Mouse (Mus musculus) heart, adult 2 months (tissue): ENCODE measurements around the gene Yipf1. TPM values are rescaled to one million over a fixed set of nuclear protein-coding genes. Genes with fewer than 3 reads are reported as not detected.
A peak's percentile ranks its signal among the peaks of the same experiment; 100 is the strongest.

Source experiments
- DNase-seq, 2 experiments: peaks; one replicate each; pipeline ENCODE4 v3.0.0; 2021
- H3K27ac ChIP-seq: fragments of 200-600 bp; 2 replicates; pipeline ENCODE4 v1.8.1; 2022
- H3K27me3 ChIP-seq: fragments of 200-500 bp; 2 replicates; pipeline ENCODE4 v1.6.1; 2012; ENCODE audit warnings: mild to moderate bottlenecking, low read length, inconsistent platforms, mixed read lengths; ENCODE audit not compliant: control insufficient read depth, insufficient read depth
- H3K36me3 ChIP-seq: fragments of 200-500 bp; 2 replicates; pipeline ENCODE4 v1.6.1; 2012; ENCODE audit warnings: low read length, inconsistent platforms; ENCODE audit not compliant: control insufficient read depth, insufficient read depth
- H3K4me1 ChIP-seq: fragments of 200-500 bp; 2 replicates; pipeline ENCODE4 v1.6.1; 2011; ENCODE audit warnings: low read length; ENCODE audit not compliant: control insufficient read depth, insufficient read depth
- H3K4me3 ChIP-seq: fragments of 200-600 bp; 2 replicates; pipeline ENCODE4 v1.8.1; 2022
- H3K79me2 ChIP-seq: fragments of 200-500 bp; replicated peaks from 2 replicates; pipeline ENCODE4 v1.6.1; 2012; ENCODE audit warnings: mild to moderate bottlenecking, inconsistent platforms, low read length, moderate library complexity, mixed read lengths; ENCODE audit not compliant: control insufficient read depth, insufficient read depth
- H3K9ac ChIP-seq: fragments of 200-500 bp; 2 replicates; pipeline ENCODE4 v1.6.1; 2012; ENCODE audit warnings: low read depth, mild to moderate bottlenecking, control low read depth, inconsistent platforms, low read length, mixed read lengths
- CTCF ChIP-seq: fragments of 200-600 bp; IDR thresholded peaks from 2 replicates; pipeline ENCODE4 v1.8.1; 2022; ENCODE audit warnings: antibody characterized with exemption, mild to moderate bottlenecking, moderate library complexity
- EP300 ChIP-seq: fragments of 200-500 bp; IDR thresholded peaks from 2 replicates; pipeline ENCODE4 v1.6.1; 2011; ENCODE audit warnings: low read depth, low read length, control low read depth; ENCODE audit not compliant: insufficient read depth
- POLR2A ChIP-seq: fragments of 200-500 bp; IDR thresholded peaks from 2 replicates; pipeline ENCODE4 v1.6.1; 2011; ENCODE audit warnings: mild to moderate bottlenecking, low read depth, low read length, control low read depth; ENCODE audit not compliant: insufficient read depth
- WGBS: fragments of 180-500 bp; shearing (Covaris S2); methylation state at CpG from one replicate; pipeline ENCODE4 v1.1.7; 2018; 5-methylcytosine and 5-hydroxymethylcytosine counted together
- intact Hi-C: fragments of 180-260 bp; cut with DNase I; formaldehyde crosslinking; loops from one replicate; pipeline ENCODE4 v1.15.1; 2025
- polyA plus RNA-seq: library from polyadenylated mRNA; depleted of rRNA; stranded (reverse); fragments of >200 nt; gene quantifications from 2 replicates; pipeline ENCODE4 v1.2.3, GENCODE M21; 2012
- total RNA-seq, 2 experiments: library from RNA; stranded (reverse); gene quantifications; 2 replicates each; pipeline ENCODE4 v1.2.3; 2021

Gene Yipf1
- total and polyA plus RNA-seq, 3 experiments, result 17.6 to 23.3 (median 19.3) TPM

DNA sequence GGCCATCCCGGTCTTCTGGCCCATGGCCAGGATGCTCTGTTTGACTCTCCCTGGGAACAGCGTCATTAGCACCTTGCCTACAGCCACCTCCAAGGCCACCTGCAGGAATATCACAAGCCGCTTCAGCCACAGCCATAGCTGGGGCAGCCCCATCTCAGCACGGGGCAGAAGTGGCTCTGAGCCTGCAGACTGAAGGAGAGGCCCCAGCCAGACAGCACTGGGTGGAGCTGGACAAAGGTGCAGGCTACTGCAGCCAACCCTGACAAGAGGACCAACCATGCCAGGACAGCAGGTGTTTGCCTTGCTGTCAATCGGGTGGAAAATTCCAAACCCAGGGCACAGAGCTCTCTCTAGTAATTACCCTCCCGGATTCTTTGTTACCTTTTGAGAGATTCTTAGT, 7.2 kb upstream of the Yipf1 start, which contains the start of gene Dio1:
Dio1 (minus strand) TSS at position 204 of the 400 bp plus-strand sequence.
- TF ChIP-seq POLR2A (no peak), EP300 (no peak), CTCF (no peak)
- Histone ChIP-seq H3K36me3 (no peaks in the 10 kb centered on the region), H3K27me3 (no peaks in the 10 kb centered on the region), H3K4me1 (no peaks in the 10 kb centered on the region), H3K79me2 (no peaks in the 10 kb centered on the region), H3K27ac (no peak within 1 kb of the TSS), H3K4me3 (no peak within 1 kb of the TSS), H3K9ac (no peak within 1 kb of the TSS)
- no peak for DNase-seq
- WGBS, result 48% methylated on average over 6 of the region's 6 CpGs
- intact Hi-C loops, result no loop called here

DNA sequence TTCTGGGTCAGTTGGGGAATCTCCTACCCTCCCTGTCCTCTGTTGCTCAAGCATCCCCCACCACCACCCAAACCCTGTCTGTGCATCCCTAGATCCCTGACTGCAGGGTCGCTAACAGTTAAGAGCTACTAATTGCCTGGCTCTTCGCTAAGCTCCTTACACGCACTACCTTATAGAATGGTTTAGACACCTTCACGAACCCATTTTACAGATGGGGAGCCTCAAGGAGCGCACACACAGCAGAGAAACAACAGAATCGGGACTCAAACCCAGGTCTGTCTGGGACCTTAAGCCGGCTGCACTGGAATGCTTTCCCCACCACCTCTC, 279 bp downstream of the Yipf1 start:
- Histone ChIP-seq H3K27ac (peak overlapping the region; percentile 87), H3K79me2 (no peaks in the 10 kb centered on the region), H3K9ac (peak overlapping the region; percentile 82), H3K4me1 (peaks cover 4% of the 10 kb centered on the region), H3K4me3 (peak overlapping the region; percentile 72), H3K27me3 (no peaks in the 10 kb centered on the region), H3K36me3 (no peaks in the 10 kb centered on the region)
- DNase-seq, result no peak
- intact Hi-C loops, result loop anchor here (1.0 to 2.0 kb wide), 3 partner anchors 52 to 134 kb away; partner anchors contain the start of genes Hspb11, Lrrc42 and Ndc1
- TF ChIP-seq POLR2A (no peak), EP300 (no peak), CTCF (no peak)
- WGBS, result 7% methylated on average over 7 of the region's 7 CpGs

DNA sequence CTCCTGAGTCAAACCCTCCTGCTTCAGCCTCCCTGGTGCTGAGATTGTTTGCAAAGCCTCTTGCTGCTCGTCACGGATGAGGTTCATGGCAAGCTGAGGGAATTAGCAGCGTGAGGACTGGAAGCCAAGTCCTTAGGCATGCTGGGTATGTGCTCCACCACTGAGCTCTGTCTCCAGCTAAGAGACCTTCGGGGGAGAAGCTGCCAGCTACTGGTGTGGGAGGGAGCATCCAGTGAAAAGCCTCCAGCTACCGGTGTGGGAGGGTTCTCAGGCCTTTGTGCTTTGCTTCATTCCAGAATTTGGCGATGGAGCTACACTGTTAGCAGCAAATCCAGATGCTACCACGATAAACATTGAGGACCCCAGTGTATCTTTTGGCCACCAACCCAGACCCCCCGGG, 4.5 kb downstream of the Yipf1 start:
- H3K36me3 ChIP-seq, result no peaks in the 10 kb centered on the region
- no peaks in the 10 kb centered on the region for H3K27me3 ChIP-seq
- WGBS, result 72% methylated on average over 8 of the region's 8 CpGs

DNA sequence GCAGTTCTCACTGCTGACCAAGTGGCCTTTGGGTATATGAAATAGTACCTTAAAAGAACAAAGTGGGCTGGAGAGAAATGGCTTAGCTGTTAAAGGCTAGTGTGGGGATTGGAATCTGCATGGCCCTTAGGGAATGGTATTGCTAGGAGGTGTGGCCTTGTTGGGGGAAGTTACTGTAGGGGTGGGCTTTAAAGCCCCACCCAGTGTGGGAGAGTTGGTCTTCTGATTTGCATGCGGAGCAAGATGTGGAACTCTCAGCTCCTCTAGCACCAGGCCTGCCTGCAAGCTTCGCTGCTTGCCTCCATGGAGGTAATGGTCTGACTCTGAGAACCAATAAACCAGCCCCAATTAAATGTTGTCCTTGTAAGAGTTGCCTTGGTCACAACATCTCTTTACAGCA, 6.9 kb downstream of the Yipf1 start:
- Histone ChIP-seq H3K4me1 (no peaks in the 10 kb centered on the region), H3K27me3 (no peaks in the 10 kb centered on the region), H3K79me2 (no peaks in the 10 kb centered on the region), H3K9ac (no peak overlapping the region), H3K27ac (no peak overlapping the region), H3K36me3 (no peaks in the 10 kb centered on the region), H3K4me3 (no peak overlapping the region)
- intact Hi-C loops, result no loop called here
- DNase-seq, result peak in 1 of 2 experiments; percentile 7
- WGBS, result 64% methylated on average over 2 of the region's 2 CpGs
- no peak for TF ChIP-seq CTCF
- TF ChIP-seq POLR2A, result no peak
- no peak for TF ChIP-seq EP300

More for the DNA sequence above, 4.5 kb downstream of the Yipf1 start:
- Histone ChIP-seq H3K9ac (no peak overlapping the region), H3K79me2 (no peaks in the 10 kb centered on the region), H3K4me3 (no peak overlapping the region), H3K27ac (no peak overlapping the region), H3K4me1 (peaks cover 3% of the 10 kb centered on the region)
- TF ChIP-seq EP300 (no peak), POLR2A (no peak), CTCF (no peak)
- DNase-seq, result no peak
- intact Hi-C loops, result no loop called here

DNA sequence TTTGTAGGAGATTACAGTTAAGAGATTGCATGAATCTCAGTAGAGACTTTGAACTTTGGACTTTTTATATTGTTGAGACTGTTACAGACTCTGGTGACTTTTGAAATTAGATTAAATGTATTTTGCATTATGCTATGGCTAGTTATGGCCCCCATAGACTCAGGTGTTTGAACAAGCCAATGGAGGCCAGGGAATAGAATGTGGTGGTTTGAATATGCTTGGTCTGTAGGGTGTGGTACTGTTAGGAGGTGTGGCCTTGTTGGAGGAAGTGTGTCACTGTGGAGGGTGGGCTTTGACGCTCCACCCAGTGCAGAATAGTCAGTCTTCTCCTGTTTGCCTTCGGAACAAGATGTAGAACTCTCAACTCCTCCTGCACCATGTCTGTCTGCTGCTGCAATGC, 8.9 kb downstream of the Yipf1 start:
- Histone ChIP-seq H3K4me3 (no peak overlapping the region), H3K27me3 (no peaks in the 10 kb centered on the region), H3K9ac (no peak overlapping the region), H3K36me3 (no peaks in the 10 kb centered on the region), H3K79me2 (no peaks in the 10 kb centered on the region), H3K4me1 (no peaks in the 10 kb centered on the region), H3K27ac (no peak overlapping the region)
- intact Hi-C loops, result no loop called here
- WGBS, result 87% methylated on average over 2 of the region's 2 CpGs
- no peak for DNase-seq
- TF ChIP-seq EP300 (no peak), CTCF (no peak), POLR2A (no peak)

DNA sequence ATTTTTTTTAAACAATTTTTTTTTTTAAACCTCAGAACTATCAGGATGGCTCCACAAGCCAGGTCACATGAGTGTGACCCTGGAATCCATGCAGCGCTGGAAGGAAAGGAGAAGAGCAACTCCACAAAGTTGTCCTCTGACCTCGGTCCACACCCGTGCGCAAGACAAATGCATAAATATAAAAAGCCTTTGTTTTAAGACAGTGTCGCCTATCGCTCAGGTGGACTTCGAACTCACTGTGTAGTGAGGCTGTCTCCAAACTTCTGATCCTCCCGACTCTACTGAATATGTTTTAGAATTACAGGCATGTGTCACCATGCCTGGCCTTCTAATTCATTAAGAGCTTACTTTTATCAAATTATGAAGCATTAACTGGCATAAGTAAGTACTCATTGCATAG, 14.4 kb downstream of the Yipf1 start:
- no peak overlapping the region for H3K4me3 ChIP-seq
- WGBS, result 94% methylated on average over 8 of the region's 8 CpGs
- no peak overlapping the region for H3K27ac ChIP-seq
- no peaks in the 10 kb centered on the region for H3K36me3 ChIP-seq
- H3K4me1 ChIP-seq, result no peaks in the 10 kb centered on the region
- no peak overlapping the region for H3K9ac ChIP-seq
- no peak for DNase-seq
- intact Hi-C loops, result loop anchor here (1.0 kb wide), 1 partner anchor 18 kb away; no protein-coding TSS in a partner anchor
- H3K79me2 ChIP-seq, result no peaks in the 10 kb centered on the region
- TF ChIP-seq EP300 (no peak), CTCF (no peak), POLR2A (no peak)
- no peaks in the 10 kb centered on the region for H3K27me3 ChIP-seq
